Mouse (Mus musculus): ENCODE results near the gene Exoc2. TPM values are rescaled to one million over a fixed set of nuclear protein-coding genes. Genes with fewer than 3 reads are reported as not detected.

The Exoc2 gene
- polyA plus RNA-seq, 1 experiment from 2014 or later, result 38.7 TPM

DNA sequence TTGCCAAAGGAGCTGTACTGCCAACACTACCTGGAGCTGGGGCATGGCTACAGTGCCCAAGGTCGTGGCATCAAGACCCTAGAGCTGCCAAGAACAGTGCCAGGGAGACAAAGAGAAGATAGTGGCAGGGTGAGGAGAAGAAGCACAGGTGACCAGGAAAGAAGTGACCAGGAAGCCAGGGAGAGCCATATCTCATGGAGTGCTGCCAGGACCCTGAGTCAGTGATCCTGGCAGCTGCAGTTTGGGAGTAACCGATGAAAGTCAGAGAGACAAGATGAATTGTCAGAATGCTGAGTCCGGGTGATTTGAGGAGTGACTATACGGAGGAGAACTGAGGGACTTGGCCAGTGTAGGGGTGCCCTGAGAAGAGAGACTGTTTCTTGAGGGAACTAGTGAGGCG lies 180.3 kb downstream of the Exoc2 start:
- WGBS, result 87% methylated on average over 5 of the region's 5 CpGs

DNA sequence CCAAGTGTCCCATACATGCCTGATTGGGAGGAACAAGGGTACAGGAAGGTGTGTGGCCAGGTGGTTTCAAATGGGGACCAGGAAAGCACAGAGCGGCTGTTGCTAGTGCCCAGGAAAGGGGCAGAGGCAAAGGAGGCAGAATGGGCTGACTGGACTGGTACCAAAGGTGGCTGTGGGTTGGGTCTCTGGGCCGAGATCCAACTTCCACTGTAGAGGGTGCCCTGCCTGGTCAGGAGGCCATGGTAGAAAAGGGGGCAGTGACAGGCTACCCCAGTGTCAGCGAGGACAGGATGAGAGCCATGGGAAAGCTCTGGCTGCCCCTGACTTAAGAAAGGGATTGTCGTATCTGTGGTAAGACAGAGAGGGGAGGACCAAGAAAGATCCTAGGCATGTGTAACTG lies 180.7 kb downstream of the Exoc2 start:
- no peaks in the 10 kb centered on the region for H3K27me3 ChIP-seq (replicated peaks; ENCODE audit: low read depth, poor library complexity, severe bottlenecking)
- WGBS, result 90% methylated on average over 4 of the region's 4 CpGs
- H3K9me3 ChIP-seq, result no peaks in the 10 kb centered on the region
- H3K27ac ChIP-seq (replicated peaks), result no peak overlapping the region
- no peaks in the 10 kb centered on the region for H3K4me1 ChIP-seq
- no peak overlapping the region for H3K4me3 ChIP-seq
- no peak for DNase-seq (ENCODE audit: low spot score)
- H3K36me3 ChIP-seq (replicated peaks), result no peaks in the 10 kb centered on the region

More for the DNA sequence above, 180.3 kb downstream of the Exoc2 start:
- no peaks in the 10 kb centered on the region for H3K27me3 ChIP-seq (replicated peaks; ENCODE audit: low read depth, poor library complexity, severe bottlenecking)
- no peaks in the 10 kb centered on the region for H3K36me3 ChIP-seq (replicated peaks)
- DNase-seq (ENCODE audit: low spot score), result no peak
- no peaks in the 10 kb centered on the region for H3K9me3 ChIP-seq
- H3K27ac ChIP-seq (replicated peaks), result no peak overlapping the region
- no peak overlapping the region for H3K4me3 ChIP-seq
- H3K4me1 ChIP-seq, result no peaks in the 10 kb centered on the region

DNA sequence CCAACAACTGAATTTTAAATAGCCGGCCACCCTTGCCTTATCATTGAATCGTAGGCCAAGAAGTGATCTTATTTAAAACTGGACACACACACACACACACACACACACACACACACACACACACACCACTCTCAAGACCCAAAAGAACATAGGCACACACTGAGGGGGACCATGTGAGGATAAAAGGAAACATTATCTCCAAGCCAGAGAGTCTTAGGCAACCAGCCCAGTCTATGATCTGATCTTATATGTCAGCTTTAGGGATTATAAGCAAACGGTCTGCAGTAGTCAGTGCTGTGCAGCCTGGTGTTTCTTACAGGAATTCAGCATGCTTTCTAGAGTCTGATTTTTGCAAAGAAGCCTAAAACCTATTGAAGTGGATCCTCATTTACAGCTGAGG lies 181.2 kb downstream of the Exoc2 start:
- no peaks in the 10 kb centered on the region for H3K4me1 ChIP-seq
- no peak for DNase-seq (ENCODE audit: low spot score)
- WGBS, result 77% methylated on average over 3 of the region's 3 CpGs
- H3K36me3 ChIP-seq (replicated peaks), result no peaks in the 10 kb centered on the region
- H3K27me3 ChIP-seq (replicated peaks; ENCODE audit: low read depth, poor library complexity, severe bottlenecking), result no peaks in the 10 kb centered on the region
- no peaks in the 10 kb centered on the region for H3K9me3 ChIP-seq
- no peak overlapping the region for H3K4me3 ChIP-seq
- H3K27ac ChIP-seq (replicated peaks), result no peak overlapping the region

DNA sequence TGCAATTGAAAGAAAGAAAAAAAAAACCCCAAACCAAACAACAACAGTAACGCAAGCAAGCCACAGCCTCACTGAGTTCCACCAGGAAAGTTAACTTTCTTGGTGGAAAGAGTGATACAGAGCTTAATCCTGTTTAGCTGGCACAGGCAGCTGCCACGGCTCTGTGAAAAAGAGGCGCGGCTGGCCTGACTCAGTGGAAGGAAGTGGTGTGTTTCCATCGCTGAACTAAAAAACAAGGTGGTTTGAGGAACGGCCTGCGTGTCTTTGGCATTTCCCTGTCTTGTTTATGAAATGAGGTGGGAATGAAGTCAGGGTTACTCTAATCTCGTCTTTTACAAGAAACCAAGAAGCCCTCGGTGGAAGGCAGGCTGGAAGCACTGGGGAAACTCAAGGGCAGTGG lies 181.6 kb downstream of the Exoc2 start:
- Histone ChIP-seq H3K4me3 (no peak overlapping the region), H3K4me1 (no peaks in the 10 kb centered on the region), H3K9me3 (no peaks in the 10 kb centered on the region), H3K27ac (replicated peaks) (no peak overlapping the region), H3K27me3 (replicated peaks; ENCODE audit: low read depth, poor library complexity, severe bottlenecking) (no peaks in the 10 kb centered on the region), H3K36me3 (replicated peaks) (no peaks in the 10 kb centered on the region)
- DNase-seq (ENCODE audit: low spot score), result no peak
- 84% methylated on average over 9 of the region's 9 CpGs for WGBS

DNA sequence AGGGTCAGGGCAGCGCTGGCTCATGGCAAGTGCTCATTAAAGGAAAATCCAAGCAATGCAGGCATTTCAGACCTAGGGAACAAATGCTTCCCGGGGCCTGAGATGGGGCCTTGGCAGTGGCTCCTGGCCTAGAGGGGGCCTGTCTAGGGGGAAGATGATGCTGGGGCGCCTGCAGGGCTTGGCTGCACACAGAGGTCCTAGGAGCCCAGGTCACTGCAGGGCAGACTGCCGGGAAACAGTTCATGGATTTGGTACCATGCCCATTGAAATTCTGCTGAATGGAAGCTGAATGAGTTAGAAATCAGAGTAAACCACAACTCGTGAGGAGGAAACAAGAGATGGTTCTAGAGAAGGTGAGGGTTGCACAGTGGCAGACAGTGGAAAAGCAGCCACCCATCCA lies 183.9 kb downstream of the Exoc2 start:
- WGBS, result 67% methylated on average over 5 of the region's 5 CpGs
- Histone ChIP-seq H3K9me3 (no peaks in the 10 kb centered on the region), H3K27me3 (replicated peaks; ENCODE audit: low read depth, poor library complexity, severe bottlenecking) (no peaks in the 10 kb centered on the region), H3K27ac (replicated peaks) (no peak overlapping the region), H3K4me1 (no peaks in the 10 kb centered on the region), H3K4me3 (no peak overlapping the region), H3K36me3 (replicated peaks) (no peaks in the 10 kb centered on the region)
- no peak for DNase-seq (ENCODE audit: low spot score)

DNA sequence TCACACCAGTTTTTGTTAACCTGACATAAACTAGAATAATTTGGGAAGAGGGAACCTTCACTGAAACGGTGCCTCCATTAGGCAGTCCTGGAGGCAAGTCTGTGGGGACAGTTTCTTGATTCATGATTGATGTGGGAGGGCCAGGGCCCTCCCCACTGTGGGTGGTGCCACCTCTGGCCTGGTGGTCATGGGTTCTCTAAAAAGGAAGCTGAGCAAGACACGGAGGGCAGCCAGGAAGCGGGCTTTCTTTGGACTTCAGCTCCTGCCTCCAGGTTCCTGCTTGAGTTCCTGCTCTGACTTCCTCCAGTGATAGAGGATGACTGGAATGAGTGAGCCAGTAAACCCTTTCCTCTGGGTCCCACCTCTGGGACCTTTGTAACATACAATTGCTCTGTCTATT lies 185.5 kb downstream of the Exoc2 start:
- 90% methylated on average over 3 of the region's 3 CpGs for WGBS
- no peaks in the 10 kb centered on the region for H3K27me3 ChIP-seq (replicated peaks; ENCODE audit: low read depth, poor library complexity, severe bottlenecking)

DNA sequence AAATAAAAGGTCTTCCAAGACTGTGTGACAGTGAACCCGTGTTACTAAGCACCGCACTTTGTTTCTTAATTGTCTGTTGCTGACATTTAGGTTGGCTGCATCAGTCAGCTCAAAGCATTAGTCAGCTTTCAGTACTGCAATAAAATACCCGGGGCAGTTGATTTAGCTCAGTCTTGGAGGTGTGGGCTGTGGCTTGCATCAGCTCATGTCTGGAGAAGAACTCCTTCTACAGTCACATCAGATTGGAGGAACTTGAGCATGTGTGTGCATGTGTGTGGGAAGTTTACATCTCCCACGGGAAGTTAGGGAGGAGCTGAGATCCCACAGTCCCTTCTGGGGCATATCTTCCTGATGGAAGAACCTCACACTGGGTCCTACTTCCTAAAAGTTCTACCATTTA lies 185.9 kb downstream of the Exoc2 start:
- H3K9me3 ChIP-seq, result no peaks in the 10 kb centered on the region
- H3K36me3 ChIP-seq (replicated peaks), result no peaks in the 10 kb centered on the region
- H3K27me3 ChIP-seq (replicated peaks; ENCODE audit: low read depth, poor library complexity, severe bottlenecking), result no peaks in the 10 kb centered on the region
- WGBS, result 93% methylated on average over 4 of the region's 4 CpGs
- H3K4me1 ChIP-seq, result peaks cover 1% of the 10 kb centered on the region
- H3K27ac ChIP-seq (replicated peaks), result no peak overlapping the region
- H3K4me3 ChIP-seq, result no peak overlapping the region
- DNase-seq (ENCODE audit: low spot score), result no peak

More for the DNA sequence above, 185.5 kb downstream of the Exoc2 start:
- no peak overlapping the region for H3K27ac ChIP-seq (replicated peaks)
- H3K4me3 ChIP-seq, result no peak overlapping the region
- H3K4me1 ChIP-seq, result no peaks in the 10 kb centered on the region
- DNase-seq (ENCODE audit: low spot score), result no peak
- H3K36me3 ChIP-seq (replicated peaks), result no peaks in the 10 kb centered on the region
- H3K9me3 ChIP-seq, result no peaks in the 10 kb centered on the region

DNA sequence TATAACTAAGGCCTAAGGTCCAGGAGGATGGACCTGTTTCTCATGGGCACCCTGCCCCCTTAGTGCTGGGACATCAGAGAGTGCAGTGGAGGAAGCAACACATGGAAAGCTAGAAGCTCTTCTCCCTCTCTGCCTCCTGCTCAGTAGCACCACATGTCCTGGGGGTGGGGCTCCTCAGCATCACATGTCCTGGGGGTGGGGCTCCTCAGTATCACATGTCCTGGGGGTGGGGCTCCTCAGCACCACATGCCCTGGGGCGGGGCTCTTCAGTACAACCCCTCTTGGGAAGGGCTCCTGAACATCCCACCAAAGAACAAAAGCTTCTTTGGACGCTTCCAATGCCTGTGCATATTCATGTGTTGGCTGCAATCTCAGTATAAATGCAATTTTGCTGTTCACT lies 186.3 kb downstream of the Exoc2 start:
- Histone ChIP-seq H3K4me1 (peaks cover 6% of the 10 kb centered on the region), H3K27me3 (replicated peaks; ENCODE audit: low read depth, poor library complexity, severe bottlenecking) (no peaks in the 10 kb centered on the region), H3K4me3 (no peak overlapping the region), H3K36me3 (replicated peaks) (no peaks in the 10 kb centered on the region), H3K27ac (replicated peaks) (no peak overlapping the region), H3K9me3 (no peaks in the 10 kb centered on the region)
- no peak for DNase-seq (ENCODE audit: low spot score)
- WGBS, result 79% methylated on average over 2 of the region's 2 CpGs

DNA sequence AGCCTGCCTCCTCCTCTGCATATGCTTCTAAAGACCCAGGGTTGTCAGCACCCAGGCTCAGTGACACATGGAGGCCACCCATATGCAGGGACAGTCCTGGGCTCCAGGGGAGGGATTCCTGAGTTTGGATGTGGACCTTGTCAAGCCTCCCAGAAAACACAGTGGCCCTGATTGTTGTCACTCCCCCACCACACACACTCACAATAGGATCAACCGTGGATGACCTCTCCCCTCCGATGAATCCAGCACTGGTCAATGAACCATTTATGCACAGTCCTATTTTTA lies 186.9 kb downstream of the Exoc2 start:
- peaks cover 11% of the 10 kb centered on the region for H3K4me1 ChIP-seq
- no peaks in the 10 kb centered on the region for H3K36me3 ChIP-seq (replicated peaks)
- H3K9me3 ChIP-seq, result no peaks in the 10 kb centered on the region
- no peak overlapping the region for H3K27ac ChIP-seq (replicated peaks)
- WGBS, result 52% methylated on average over 2 of the region's 2 CpGs
- DNase-seq (ENCODE audit: low spot score), result no peak
- H3K27me3 ChIP-seq (replicated peaks; ENCODE audit: low read depth, poor library complexity, severe bottlenecking), result no peaks in the 10 kb centered on the region
- H3K4me3 ChIP-seq, result no peak overlapping the region

DNA sequence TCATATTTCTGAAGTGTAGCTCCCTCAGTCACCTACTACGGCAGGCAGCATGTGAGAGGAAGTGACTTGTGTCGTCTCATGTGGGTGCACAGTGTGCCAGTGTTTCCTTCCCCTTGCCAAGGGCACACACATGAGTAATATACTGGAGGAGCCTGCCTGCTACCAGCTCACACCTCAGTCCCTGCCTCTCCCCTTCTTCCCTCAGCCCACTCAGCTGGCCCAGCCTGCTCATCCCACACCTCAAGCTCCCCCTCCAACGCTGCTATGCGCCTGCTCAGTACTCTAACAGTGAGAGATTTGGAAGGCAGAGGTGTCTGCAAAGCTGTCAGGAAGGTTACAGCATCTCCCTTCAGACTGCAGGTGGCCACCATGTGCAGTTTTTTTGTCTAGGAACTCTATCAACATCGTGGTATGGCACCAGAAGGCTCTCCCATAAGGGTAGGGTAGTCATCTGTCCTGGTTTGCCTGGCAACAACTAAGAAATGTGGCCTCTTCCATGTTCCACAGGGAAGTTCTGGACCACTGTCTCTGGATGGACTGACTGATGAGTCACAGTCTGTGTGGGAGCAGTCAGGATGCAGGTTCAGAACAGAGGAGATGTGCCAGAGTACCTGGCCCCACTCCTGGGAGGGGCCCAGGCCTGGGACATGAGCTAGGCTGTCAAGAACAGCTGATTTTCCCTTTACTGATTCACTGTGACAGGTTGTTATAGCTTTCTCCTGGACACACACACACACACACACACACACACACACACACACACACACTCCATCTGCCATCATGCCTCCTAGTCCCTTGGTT lies 187.5 kb downstream of the Exoc2 start:
- Histone ChIP-seq H3K36me3 (replicated peaks) (no peaks in the 10 kb centered on the region), H3K27ac (replicated peaks) (no peak overlapping the region), H3K9me3 (no peaks in the 10 kb centered on the region), H3K27me3 (replicated peaks; ENCODE audit: low read depth, poor library complexity, severe bottlenecking) (no peaks in the 10 kb centered on the region), H3K4me3 (no peak overlapping the region), H3K4me1 (peaks cover 17% of the 10 kb centered on the region)
- no peak for DNase-seq (ENCODE audit: low spot score)
- WGBS, result 76% methylated on average over 5 of the region's 5 CpGs

DNA sequence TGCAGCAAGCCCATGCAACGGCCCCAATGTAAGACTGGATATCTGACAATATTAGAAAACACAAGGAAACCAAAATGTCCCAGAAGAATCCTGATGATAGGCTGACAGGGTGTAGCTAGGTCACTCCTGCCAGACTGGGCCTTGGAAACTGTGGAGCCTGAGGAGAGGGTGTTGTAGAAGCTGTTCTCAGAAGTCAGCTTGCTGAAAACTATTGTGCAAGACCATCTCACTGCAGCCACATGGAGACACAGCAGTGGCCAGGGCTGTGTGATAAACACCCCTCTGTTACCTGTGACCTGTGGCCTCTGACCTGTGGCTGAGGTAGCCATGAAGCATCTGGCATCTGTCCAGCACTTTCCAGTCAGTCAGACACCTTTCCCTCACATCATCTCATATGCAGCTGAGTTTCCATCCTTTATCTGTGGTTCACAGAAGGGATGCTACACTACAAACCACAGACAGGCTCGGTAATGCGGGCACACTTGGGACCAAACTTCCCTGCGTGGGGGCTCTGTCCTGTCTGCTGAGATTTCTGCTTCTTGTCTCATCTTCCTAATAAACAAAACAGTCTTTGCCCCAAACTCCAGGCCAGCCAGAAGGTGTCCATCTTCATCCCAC lies 188.4 kb downstream of the Exoc2 start:
- Histone ChIP-seq H3K4me3 (no peak overlapping the region), H3K4me1 (peaks cover 23% of the 10 kb centered on the region), H3K27ac (replicated peaks) (no peak overlapping the region), H3K27me3 (replicated peaks; ENCODE audit: low read depth, poor library complexity, severe bottlenecking) (no peaks in the 10 kb centered on the region), H3K9me3 (no peaks in the 10 kb centered on the region), H3K36me3 (replicated peaks) (no peaks in the 10 kb centered on the region)
- 89% methylated on average over 4 of the region's 4 CpGs for WGBS
- no peak for DNase-seq (ENCODE audit: low spot score)

DNA sequence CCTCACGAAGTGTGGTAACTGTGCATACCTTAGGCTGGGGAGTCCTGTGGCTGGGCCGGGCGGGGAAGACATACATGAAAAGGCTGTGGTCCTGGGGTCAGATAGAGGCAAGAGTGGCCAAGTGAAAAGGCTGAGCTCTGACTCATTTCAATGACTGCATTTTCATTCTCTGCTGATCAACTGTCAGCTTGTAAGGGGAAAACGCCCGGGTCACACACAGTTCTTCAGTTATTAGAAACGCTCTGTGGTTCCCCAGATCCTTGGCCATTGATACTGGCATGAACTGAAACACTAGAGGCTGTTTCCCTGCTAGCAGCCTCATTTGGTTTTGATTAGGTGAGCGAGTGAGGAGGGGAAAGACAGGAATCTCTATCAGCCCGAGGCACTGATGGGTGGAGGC lies 191.5 kb downstream of the Exoc2 start:
- peak; percentile 50 for DNase-seq (ENCODE audit: low spot score)
- WGBS, result 28% methylated on average over 8 of the region's 8 CpGs

DNA sequence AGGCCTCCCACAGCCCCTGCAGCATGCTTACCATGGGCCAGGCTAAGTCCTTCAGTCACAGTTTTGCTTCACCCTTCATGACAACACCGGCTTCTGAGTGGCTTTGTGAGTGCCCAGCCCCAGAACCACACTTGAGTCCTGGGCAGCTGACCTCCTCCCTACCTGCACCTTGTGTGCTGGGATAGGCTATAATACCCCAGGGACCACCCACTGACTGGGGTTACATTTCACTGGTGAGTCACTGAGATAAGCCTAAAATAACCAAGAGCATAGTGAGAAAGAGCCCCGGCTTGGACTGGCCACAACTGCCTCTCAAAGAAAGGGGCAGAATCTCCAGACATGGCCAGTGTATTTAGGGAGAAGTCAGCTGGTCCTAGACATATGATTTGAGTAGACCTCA lies 192.0 kb downstream of the Exoc2 start:
- peak; percentile 15 for DNase-seq (ENCODE audit: low spot score)

More for the DNA sequence above, 191.5 kb downstream of the Exoc2 start:
- Histone ChIP-seq H3K27ac (replicated peaks) (peak overlapping the region; percentile 40; the same call in 1 of the 2 replicates), H3K4me1 (peaks cover 28% of the 10 kb centered on the region), H3K27me3 (replicated peaks; ENCODE audit: low read depth, poor library complexity, severe bottlenecking) (no peaks in the 10 kb centered on the region), H3K9me3 (no peaks in the 10 kb centered on the region), H3K36me3 (replicated peaks) (no peaks in the 10 kb centered on the region), H3K4me3 (no peak overlapping the region)

More for the DNA sequence above, 192.0 kb downstream of the Exoc2 start:
- Histone ChIP-seq H3K9me3 (no peaks in the 10 kb centered on the region), H3K4me1 (peaks cover 28% of the 10 kb centered on the region), H3K27me3 (replicated peaks; ENCODE audit: low read depth, poor library complexity, severe bottlenecking) (no peaks in the 10 kb centered on the region), H3K27ac (replicated peaks) (no peak overlapping the region; the same call in 1 of the 2 replicates), H3K4me3 (no peak overlapping the region), H3K36me3 (replicated peaks) (no peaks in the 10 kb centered on the region)
- 59% methylated on average over 2 of the region's 2 CpGs for WGBS

All from embryonic facial prominence, embryonic 10.5 days (tissue).